Mouse (Mus musculus) liver, postnatal 0 days (tissue): ENCODE data around the gene Cdpf1. TPM values are rescaled to one million over a fixed set of nuclear protein-coding genes. Genes with fewer than 3 reads are reported as not detected.

ENCODE experiments used
- ATAC-seq: fragments of 200-750 bp; cut with Nextera tagmentation; 2 replicates; pipeline ENCODE4 v1.8.0; 2017; ENCODE audit warnings: mild to moderate bottlenecking, moderate library complexity
- DNase-seq: peaks from one replicate; pipeline ENCODE4 v3.0.0-alpha.2; 2016
- H3K27ac ChIP-seq: fragments of 300-500 bp; sonication (generic); 2 replicates; pipeline ENCODE4 v1.5.1; 2014; ENCODE audit warnings: antibody characterized with exemption, moderate library complexity, mild to moderate bottlenecking, low read depth
- H3K27me3 ChIP-seq: fragments of 300-500 bp; sonication (generic); 2 replicates; pipeline ENCODE4 v1.6.1; 2014; ENCODE audit warnings: low read length, control low read depth, mixed read lengths; ENCODE audit not compliant: insufficient read depth
- H3K36me3 ChIP-seq: fragments of 300-500 bp; sonication (generic); replicated peaks from 2 replicates; pipeline ENCODE4 v1.6.1; 2014; ENCODE audit warnings: mild to moderate bottlenecking, control low read depth, low read length, moderate library complexity, mixed read lengths; ENCODE audit not compliant: insufficient read depth
- H3K4me1 ChIP-seq: fragments of 300-500 bp; sonication (generic); 2 replicates; pipeline ENCODE4 v1.6.1; 2014; ENCODE audit warnings: antibody characterized with exemption, mild to moderate bottlenecking, control low read depth; ENCODE audit not compliant: insufficient read depth
- H3K4me2 ChIP-seq: fragments of 300-500 bp; sonication (generic); 2 replicates; pipeline ENCODE4 v1.6.1; 2014; ENCODE audit warnings: low read depth, mild to moderate bottlenecking, low read length, moderate library complexity, mixed read lengths
- H3K4me3 ChIP-seq: fragments of 300-500 bp; sonication (generic); 2 replicates; pipeline ENCODE4 v1.5.1; 2014; ENCODE audit warnings: low read depth, low read length
- H3K9ac ChIP-seq: fragments of 300-500 bp; sonication (generic); replicated peaks from 2 replicates; pipeline ENCODE4 v1.6.1; 2014; ENCODE audit warnings: mild to moderate bottlenecking, moderate library complexity
- H3K9me3 ChIP-seq: fragments of 300-500 bp; sonication (generic); 2 replicates; pipeline ENCODE4 v1.6.1; 2016; ENCODE audit warnings: mild to moderate bottlenecking, control low read depth, low read length, mixed read lengths
- CTCF ChIP-seq: sonication (generic); IDR thresholded peaks from 2 replicates; pipeline ENCODE4 v1.5.1; 2016; ENCODE audit warnings: antibody characterized with exemption, low read depth
- EP300 ChIP-seq: IDR thresholded peaks from 2 replicates; pipeline ENCODE4 v1.6.1; 2016; ENCODE audit warnings: antibody characterized with exemption, low read depth, mild to moderate bottlenecking
- WGBS: fragments of 180-500 bp; shearing (Covaris S2); extraction: QIAGEN DNeasy Blood & Tissue Kit; methylation state at CpG from one replicate; pipeline ENCODE4 v1.1.7; 2014; ENCODE audit not compliant: insufficient replicate concordance; 5-methylcytosine and 5-hydroxymethylcytosine counted together
- polyA plus RNA-seq: library from polyadenylated mRNA; unstranded; fragments of >200 nt; fragmentation: Nextera tagmentation; extraction: Ambion mirVana; gene quantifications from 2 replicates; pipeline ENCODE4 v1.2.1, GENCODE M21; 2015

The Cdpf1 gene
- polyA plus RNA-seq, 1 experiment from 2014 or later, result 12.9 TPM

GRCm38 (mm10) chr15:85775001-85775400 lies 36.5 kb downstream of the Cdpf1 start:
- no peaks in the 10 kb centered on the region for H3K27me3 ChIP-seq
- no peaks in the 10 kb centered on the region for H3K9me3 ChIP-seq
- TF ChIP-seq EP300 (no peak), CTCF (no peak)
- 0 out of 2 replicates have a peak overlapping the region, but pooled peaks have one; percentile 31 for H3K4me2 ChIP-seq
- DNase-seq (no peak), ATAC-seq (no peak)
- WGBS, result 78% methylated on average over 7 of the region's 7 CpGs
- H3K4me3 ChIP-seq, result no peak overlapping the region
- peak overlapping the region; percentile 95 for H3K27ac ChIP-seq
- H3K4me1 ChIP-seq, result peaks cover 6% of the 10 kb centered on the region; the same call in 1 of the 2 replicates
- no peak overlapping the region for H3K9ac ChIP-seq
- peaks cover 3% of the 10 kb centered on the region; the same call in 1 of the 2 replicates for H3K36me3 ChIP-seq

- TF ChIP-seq EP300 (no peak), CTCF (no peak)
- DNase-seq, result no peak
- H3K27ac ChIP-seq, result peak overlapping the region; percentile 95
- ATAC-seq, result no peak
- no peak overlapping the region for H3K9ac ChIP-seq
- H3K4me1 ChIP-seq, result peaks cover 6% of the 10 kb centered on the region
- peaks cover 3% of the 10 kb centered on the region; the same call in 1 of the 2 replicates for H3K36me3 ChIP-seq
- no peaks in the 10 kb centered on the region for H3K27me3 ChIP-seq
- no peaks in the 10 kb centered on the region for H3K9me3 ChIP-seq
- H3K4me3 ChIP-seq, result no peak overlapping the region
- WGBS, result 55% methylated on average over 9 of the region's 9 CpGs
- H3K4me2 ChIP-seq, result peak overlapping the region; percentile 31
These were observed 37.1 kb downstream of the Cdpf1 start for GRCm38 (mm10) chr15:85774419-85774818.

GRCm38 (mm10) chr15:85772146-85772740 lies 39.3 kb downstream of the Cdpf1 start:
- H3K27ac ChIP-seq, result peak overlapping the region; percentile 95
- H3K4me3 ChIP-seq, result 0 out of 2 replicates have a peak overlapping the region, but pooled peaks have one; percentile 3
- 49% methylated on average over 11 of the region's 11 CpGs for WGBS
- TF ChIP-seq EP300 (no peak), CTCF (no peak)
- H3K9me3 ChIP-seq, result no peaks in the 10 kb centered on the region
- DNase-seq (peak; percentile 32), ATAC-seq (peak; percentile 30)
- peak overlapping the region; percentile 45 for H3K9ac ChIP-seq
- peaks cover 6% of the 10 kb centered on the region for H3K4me1 ChIP-seq
- no peaks in the 10 kb centered on the region for H3K27me3 ChIP-seq
- peak overlapping the region; percentile 31 for H3K4me2 ChIP-seq
- no peaks in the 10 kb centered on the region; the same call in 1 of the 2 replicates for H3K36me3 ChIP-seq

GRCm38 (mm10) chr15:85771306-85772121 lies 40.0 kb downstream of the Cdpf1 start:
- H3K4me2 ChIP-seq, result no peak overlapping the region
- H3K4me3 ChIP-seq, result no peak overlapping the region
- no peaks in the 10 kb centered on the region for H3K27me3 ChIP-seq
- peaks cover 6% of the 10 kb centered on the region for H3K4me1 ChIP-seq
- H3K27ac ChIP-seq, result peak overlapping the region; percentile 95
- ATAC-seq (peak; percentile 83), DNase-seq (peak; percentile 78)
- H3K9ac ChIP-seq, result peak overlapping the region; percentile 16; the same call in 1 of the 2 replicates
- peak; percentile 88 for TF ChIP-seq EP300
- TF ChIP-seq CTCF, result no peak
- H3K9me3 ChIP-seq, result no peaks in the 10 kb centered on the region
- 57% methylated on average over 17 of the region's 17 CpGs for WGBS
- H3K36me3 ChIP-seq, result no peaks in the 10 kb centered on the region; the same call in 1 of the 2 replicates

- Histone ChIP-seq H3K4me2 (no peak overlapping the region), H3K27me3 (no peaks in the 10 kb centered on the region), H3K9ac (no peak overlapping the region), H3K36me3 (no peaks in the 10 kb centered on the region), H3K4me1 (peaks cover 2% of the 10 kb centered on the region), H3K27ac (peak overlapping the region; percentile 95), H3K4me3 (no peak overlapping the region), H3K9me3 (no peaks in the 10 kb centered on the region)
- TF ChIP-seq EP300, result no peak
- no peak for TF ChIP-seq CTCF
- no peak for DNase-seq
- WGBS, result 77% methylated on average over 8 of the region's 8 CpGs
- ATAC-seq, result no peak
These were observed 42.5 kb downstream of the Cdpf1 start for GRCm38 (mm10) chr15:85768991-85769390.

GRCm38 (mm10) chr15:85766677-85767076 lies 44.8 kb downstream of the Cdpf1 start:
- no peaks in the 10 kb centered on the region for H3K36me3 ChIP-seq
- H3K27me3 ChIP-seq, result no peaks in the 10 kb centered on the region
- no peak overlapping the region for H3K4me3 ChIP-seq
- H3K4me1 ChIP-seq, result no peaks in the 10 kb centered on the region; the same call in none of the 2 replicates
- no peak overlapping the region for H3K9ac ChIP-seq
- H3K9me3 ChIP-seq, result no peaks in the 10 kb centered on the region
- no peak overlapping the region for H3K4me2 ChIP-seq
- TF ChIP-seq CTCF (no peak), EP300 (no peak)
- ATAC-seq, result no peak
- 75% methylated on average over 5 of the region's 5 CpGs for WGBS
- H3K27ac ChIP-seq, result 0 out of 2 replicates have a peak overlapping the region, but pooled peaks have one; percentile 30
- no peak for DNase-seq
